Mouse (Mus musculus) heart, embryonic 14.5 days (tissue): ENCODE measurements around the gene Fzr1. TPM values are rescaled to one million over a fixed set of nuclear protein-coding genes. Genes with fewer than 3 reads are reported as not detected.

Source experiments
- ATAC-seq: fragments of 200-750 bp; cut with Nextera tagmentation; 2 replicates; pipeline ENCODE4 v1.8.0; 2017; ENCODE audit warnings: low read depth, moderate TSS enrichment; ENCODE audit not compliant: insufficient number of reproducible peaks, insufficient read depth, low FRiP score
- H3K27ac ChIP-seq, 2 experiments: fragments of 200-500 bp in 1 of 2; fragments of 300-500 bp in 1 of 2; sonication (generic) in 1 of 2; replicated peaks in 1 of 2; 2 replicates each; pipeline ENCODE4 v1.5.1; 2012 to 2014; ENCODE audit warnings: low read depth in 2 of 2, low read length in 2 of 2, control low read depth in 1 of 2, mild to moderate bottlenecking in 1 of 2, mixed read lengths in 1 of 2; ENCODE audit not compliant: control insufficient read depth in 1 of 2, insufficient read depth in 1 of 2
- H3K27me3 ChIP-seq: fragments of 300-500 bp; sonication (generic); 2 replicates; pipeline ENCODE4 v1.6.1; 2014; ENCODE audit warnings: mild to moderate bottlenecking, low read length, control low read depth; ENCODE audit not compliant: control insufficient read depth, insufficient read depth
- H3K36me3 ChIP-seq: fragments of 300-500 bp; sonication (generic); 2 replicates; pipeline ENCODE4 v1.6.1; 2014; ENCODE audit warnings: mild to moderate bottlenecking, control low read depth, low read length, mixed read lengths; ENCODE audit not compliant: control insufficient read depth, insufficient read depth
- H3K4me1 ChIP-seq, 2 experiments: fragments of 200-500 bp in 1 of 2; fragments of 300-500 bp in 1 of 2; sonication (generic) in 1 of 2; 2 replicates each; pipeline ENCODE4 v1.6.1; 2012 to 2014; ENCODE audit warnings: low read length in 2 of 2, control low read depth in 1 of 2, mixed read lengths in 1 of 2; ENCODE audit not compliant: control insufficient read depth in 2 of 2, insufficient read depth in 2 of 2
- H3K4me2 ChIP-seq: fragments of 300-500 bp; sonication (generic); 2 replicates; pipeline ENCODE4 v1.6.1; 2014; ENCODE audit warnings: mild to moderate bottlenecking, low read length
- H3K4me3 ChIP-seq, 2 experiments: fragments of 200-500 bp in 1 of 2; fragments of 300-500 bp in 1 of 2; sonication (generic) in 1 of 2; 2 replicates each; pipeline ENCODE4 v1.5.1; 2012 to 2014; ENCODE audit warnings: low read length in 2 of 2, mild to moderate bottlenecking in 2 of 2, control low read depth in 1 of 2, low read depth in 1 of 2, moderate library complexity in 1 of 2; ENCODE audit not compliant: control insufficient read depth in 1 of 2, insufficient read depth in 1 of 2
- H3K9ac ChIP-seq: fragments of 300-500 bp; sonication (generic); 2 replicates; pipeline ENCODE4 v1.6.1; 2014; ENCODE audit warnings: mild to moderate bottlenecking, low read length
- H3K9me3 ChIP-seq: fragments of 300-500 bp; sonication (generic); 2 replicates; pipeline ENCODE4 v1.6.1; 2016; ENCODE audit warnings: low read length, control low read depth; ENCODE audit not compliant: control insufficient read depth
- WGBS: fragments of 180-500 bp; shearing (Covaris S2); extraction: QIAGEN DNeasy Blood & Tissue Kit; methylation state at CpG from one replicate; pipeline ENCODE4 v1.1.7; 2014; 5-methylcytosine and 5-hydroxymethylcytosine counted together
- polyA plus RNA-seq: library from polyadenylated mRNA; unstranded; fragments of >200 nt; fragmentation: Nextera tagmentation; extraction: Ambion mirVana; gene quantifications from 2 replicates; pipeline ENCODE4 v1.2.1, GENCODE M21; 2014

The Fzr1 gene
- polyA plus RNA-seq, 1 experiment from 2014 or later, result 64.6 TPM

DNA sequence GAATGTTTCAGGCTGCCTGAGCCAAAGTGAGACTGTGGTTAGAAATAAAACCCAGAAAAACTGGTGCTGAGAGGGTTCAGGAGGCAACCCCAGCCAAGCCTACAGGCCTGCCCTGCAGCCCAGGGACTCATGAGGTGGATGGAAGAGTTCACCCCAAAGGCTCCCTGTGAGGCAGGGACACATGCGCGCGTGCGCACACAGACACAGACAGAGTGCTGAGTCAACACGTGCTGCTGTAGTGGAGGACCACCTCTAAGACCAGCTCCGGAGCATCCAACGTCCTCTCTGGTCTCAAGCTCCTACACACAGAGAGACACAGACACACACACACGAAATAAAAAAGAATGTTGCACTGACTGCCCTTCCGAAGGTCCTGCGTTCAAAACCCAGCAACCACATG lies 3.0 kb downstream of the Fzr1 start:
- Histone ChIP-seq H3K9me3 (no peaks in the 10 kb centered on the region), H3K4me3 (no peak overlapping the region), H3K9ac (no peak overlapping the region), H3K4me2 (no peak overlapping the region), H3K27ac (no peak overlapping the region), H3K27me3 (no peaks in the 10 kb centered on the region), H3K4me1 (peaks cover 13 to 20% of the 10 kb centered on the region in 2 experiments), H3K36me3 (peaks cover 57% of the 10 kb centered on the region)
- 92% methylated on average over 10 of the region's 10 CpGs for WGBS
- no peak for ATAC-seq

DNA sequence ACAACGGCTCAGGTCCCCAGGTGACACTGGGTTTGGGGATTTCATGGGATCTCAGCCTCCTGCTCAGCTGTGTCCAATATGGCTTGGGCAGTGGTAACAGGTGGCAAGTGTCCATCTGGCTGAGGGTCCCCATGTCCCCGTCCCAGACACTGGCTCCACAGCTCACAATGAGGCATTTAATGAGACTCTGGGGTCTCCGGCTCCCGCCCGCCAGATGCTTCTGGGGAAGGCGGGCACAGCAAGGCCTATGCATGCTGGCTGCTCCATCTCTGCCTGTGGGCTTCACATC lies 11.2 kb downstream of the Fzr1 start:
- WGBS, result 88% methylated on average over 6 of the region's 6 CpGs
- peaks cover 60% of the 10 kb centered on the region for H3K36me3 ChIP-seq
- no peak overlapping the region for H3K27ac ChIP-seq
- H3K4me1 ChIP-seq, result peaks cover 29 to 40% of the 10 kb centered on the region in 2 experiments
- H3K4me2 ChIP-seq, result no peak overlapping the region
- H3K9ac ChIP-seq, result no peak overlapping the region
- H3K9me3 ChIP-seq, result no peaks in the 10 kb centered on the region
- no peaks in the 10 kb centered on the region for H3K27me3 ChIP-seq
- no peak for ATAC-seq
- H3K4me3 ChIP-seq, result no peak overlapping the region

DNA sequence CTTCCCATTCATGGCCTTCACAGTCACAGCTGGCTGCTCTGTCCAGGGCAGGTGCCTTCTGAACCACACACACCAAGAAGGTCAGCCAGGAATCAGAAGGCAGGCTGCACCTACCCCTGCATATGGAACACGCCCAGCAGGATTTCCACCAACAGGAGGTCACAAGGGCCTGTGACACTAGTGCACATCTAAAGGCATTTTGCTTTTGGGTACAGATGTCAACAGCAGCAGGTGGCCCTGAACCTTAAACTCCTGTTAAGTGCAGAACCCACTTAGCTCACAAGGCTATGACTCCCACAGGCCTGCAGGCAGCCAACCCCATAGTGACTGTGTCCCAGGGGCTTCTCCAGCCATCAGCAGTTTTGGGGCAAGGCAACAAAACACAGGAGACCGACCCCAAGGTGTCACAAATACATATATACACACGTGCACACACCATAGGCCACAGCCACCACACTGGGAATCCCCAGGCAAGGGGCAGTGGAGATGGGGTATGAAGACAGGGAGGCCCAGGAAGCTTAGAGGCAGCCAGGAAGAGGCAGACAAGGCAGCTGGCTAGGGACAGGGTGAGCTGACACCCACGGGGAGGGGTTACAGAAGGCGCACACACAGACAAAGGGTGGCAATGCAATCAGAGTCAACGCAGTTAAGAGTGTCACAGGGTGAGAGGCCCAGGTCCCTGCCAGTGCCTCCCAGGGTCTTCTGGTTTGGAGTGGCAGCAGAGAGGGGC lies 11.7 kb downstream of the Fzr1 start:
- H3K4me1 ChIP-seq, result peaks cover 29 to 45% of the 10 kb centered on the region in 2 experiments
- H3K9me3 ChIP-seq, result no peaks in the 10 kb centered on the region
- peaks cover 62% of the 10 kb centered on the region for H3K36me3 ChIP-seq
- H3K27me3 ChIP-seq, result no peaks in the 10 kb centered on the region
- H3K4me3 ChIP-seq, result no peak overlapping the region
- peak overlapping the region in 1 of 2 experiments; percentile 7; a peak in 1 of 4 replicates for H3K27ac ChIP-seq
- H3K4me2 ChIP-seq, result no peak overlapping the region
- WGBS, result 73% methylated on average over 6 of the region's 6 CpGs
- no peak overlapping the region for H3K9ac ChIP-seq
- no peak for ATAC-seq

DNA sequence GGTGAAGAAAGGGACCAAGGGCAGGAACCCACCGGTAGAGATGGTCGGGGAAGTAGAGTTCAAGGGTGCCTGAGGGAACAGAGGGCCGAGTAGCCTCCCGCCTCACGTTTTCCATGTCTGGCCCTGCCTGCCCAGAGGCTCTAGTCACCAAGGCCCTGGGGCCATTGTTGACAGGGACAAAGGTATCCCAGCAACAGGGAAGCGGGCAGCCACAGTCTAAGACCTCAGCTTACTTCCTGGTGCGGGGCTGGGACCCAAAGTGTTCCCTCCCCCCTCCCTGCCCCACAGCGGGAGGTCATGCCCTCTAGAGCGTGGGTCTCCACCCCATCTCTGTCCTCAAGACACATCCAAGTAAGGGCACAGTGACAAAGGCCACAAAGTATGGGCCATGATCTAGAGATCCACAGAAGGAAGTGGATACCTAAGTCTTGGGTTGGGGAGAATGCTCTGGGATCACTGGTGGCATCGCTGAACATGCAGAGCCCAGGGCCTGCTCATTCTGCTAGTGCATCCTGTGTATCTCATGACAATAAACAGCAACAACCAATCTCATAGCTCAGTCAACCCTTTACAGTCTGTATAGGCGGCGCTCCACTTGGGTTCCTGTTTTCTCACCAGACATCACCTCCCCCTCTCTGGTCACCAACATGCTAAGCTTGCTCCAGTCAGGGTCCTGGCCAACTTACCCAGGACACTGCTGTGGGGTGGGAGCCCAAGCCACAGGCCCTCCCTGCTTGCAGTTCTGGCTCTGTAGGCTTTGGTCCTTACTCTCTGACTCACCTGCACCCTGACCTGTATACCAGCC lies 12.4 kb downstream of the Fzr1 start, which contains the start of gene 4930404N11Rik:
Gene 4930404N11Rik (minus strand): TSS at position 145 of the 805 bp plus-strand sequence.
- H3K27ac ChIP-seq, result peak within 1 kb of the TSS in 1 of 2 experiments; percentile 48; a peak in 2 of 4 replicates
- H3K9ac ChIP-seq, result peak within 1 kb of the TSS; percentile 73
- peaks cover 61% of the 10 kb centered on the region for H3K36me3 ChIP-seq
- H3K4me2 ChIP-seq, result peak within 1 kb of the TSS; percentile 69
- WGBS, result 29% methylated on average over 12 of the region's 12 CpGs
- peak within 1 kb of the TSS; percentile 35 to 40; a peak in 3 of 4 replicates for H3K4me3 ChIP-seq
- H3K4me1 ChIP-seq, result peaks cover 29 to 52% of the 10 kb centered on the region in 2 experiments
- ATAC-seq, result no peak
- H3K9me3 ChIP-seq, result no peaks in the 10 kb centered on the region
- no peaks in the 10 kb centered on the region for H3K27me3 ChIP-seq

DNA sequence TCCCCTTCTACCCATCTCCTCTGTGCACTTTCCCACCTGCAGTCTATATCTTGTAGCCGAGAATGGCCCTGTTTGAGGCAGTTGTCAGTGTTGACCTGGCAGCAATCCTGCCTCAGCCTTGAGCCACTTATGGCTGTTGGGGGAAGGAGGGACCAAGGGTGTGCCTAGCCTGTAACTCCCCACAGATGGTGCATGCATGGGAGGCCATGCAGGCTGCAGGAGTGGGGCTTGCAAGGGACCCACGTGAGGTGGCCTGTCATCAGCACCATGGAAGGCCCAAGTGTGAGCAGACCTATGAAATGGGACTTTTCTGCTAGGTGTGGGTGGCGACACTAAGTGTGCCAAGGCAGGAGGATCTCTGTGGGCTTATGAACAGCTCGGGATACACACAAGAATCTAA lies 13.2 kb downstream of the Fzr1 start:
- ATAC-seq, result no peak
- peak overlapping the region; percentile 69 for H3K4me2 ChIP-seq
- 0 out of 4 replicates have a peak overlapping the region, but pooled peaks of 1 of the 2 experiments have one; percentile 35 for H3K4me3 ChIP-seq
- H3K27me3 ChIP-seq, result no peaks in the 10 kb centered on the region
- peaks cover 29 to 60% of the 10 kb centered on the region in 2 experiments for H3K4me1 ChIP-seq
- H3K9me3 ChIP-seq, result no peaks in the 10 kb centered on the region
- no peak overlapping the region; a peak in 1 of 4 replicates for H3K27ac ChIP-seq
- no peak overlapping the region for H3K9ac ChIP-seq
- H3K36me3 ChIP-seq, result peaks cover 58% of the 10 kb centered on the region
- 39% methylated on average over 4 of the region's 4 CpGs for WGBS

DNA sequence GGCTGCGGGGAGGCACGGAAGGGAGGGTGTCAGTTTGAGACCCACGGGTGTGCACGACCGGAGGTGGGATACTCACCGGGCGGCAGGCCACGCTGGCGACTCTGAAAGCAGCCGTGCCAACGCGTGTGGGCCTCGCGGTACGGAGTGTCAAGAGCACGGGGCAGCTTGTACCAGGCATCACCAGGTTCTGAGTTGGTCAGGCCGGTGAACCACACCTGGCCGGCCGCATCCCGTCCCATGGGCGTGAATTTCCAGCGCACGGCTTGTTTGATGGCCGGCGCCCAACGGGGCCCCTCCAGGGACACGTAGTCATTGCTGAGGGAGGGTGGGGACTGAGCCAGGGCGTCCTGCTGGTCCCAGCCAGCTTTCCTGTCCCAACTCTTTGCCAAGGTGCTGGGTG lies 13.7 kb downstream of the Fzr1 start:
- Histone ChIP-seq H3K9me3 (no peaks in the 10 kb centered on the region), H3K4me2 (peak overlapping the region; percentile 69), H3K27ac (0 out of 4 replicates have a peak overlapping the region, but pooled peaks of 1 of the 2 experiments have one; percentile 22), H3K4me1 (peaks cover 29 to 63% of the 10 kb centered on the region in 2 experiments), H3K9ac (peak overlapping the region; percentile 73), H3K36me3 (peaks cover 55% of the 10 kb centered on the region), H3K27me3 (no peaks in the 10 kb centered on the region), H3K4me3 (peak overlapping the region; percentile 35 to 40)
- 6% methylated on average over 28 of the region's 28 CpGs for WGBS
- no peak for ATAC-seq

DNA sequence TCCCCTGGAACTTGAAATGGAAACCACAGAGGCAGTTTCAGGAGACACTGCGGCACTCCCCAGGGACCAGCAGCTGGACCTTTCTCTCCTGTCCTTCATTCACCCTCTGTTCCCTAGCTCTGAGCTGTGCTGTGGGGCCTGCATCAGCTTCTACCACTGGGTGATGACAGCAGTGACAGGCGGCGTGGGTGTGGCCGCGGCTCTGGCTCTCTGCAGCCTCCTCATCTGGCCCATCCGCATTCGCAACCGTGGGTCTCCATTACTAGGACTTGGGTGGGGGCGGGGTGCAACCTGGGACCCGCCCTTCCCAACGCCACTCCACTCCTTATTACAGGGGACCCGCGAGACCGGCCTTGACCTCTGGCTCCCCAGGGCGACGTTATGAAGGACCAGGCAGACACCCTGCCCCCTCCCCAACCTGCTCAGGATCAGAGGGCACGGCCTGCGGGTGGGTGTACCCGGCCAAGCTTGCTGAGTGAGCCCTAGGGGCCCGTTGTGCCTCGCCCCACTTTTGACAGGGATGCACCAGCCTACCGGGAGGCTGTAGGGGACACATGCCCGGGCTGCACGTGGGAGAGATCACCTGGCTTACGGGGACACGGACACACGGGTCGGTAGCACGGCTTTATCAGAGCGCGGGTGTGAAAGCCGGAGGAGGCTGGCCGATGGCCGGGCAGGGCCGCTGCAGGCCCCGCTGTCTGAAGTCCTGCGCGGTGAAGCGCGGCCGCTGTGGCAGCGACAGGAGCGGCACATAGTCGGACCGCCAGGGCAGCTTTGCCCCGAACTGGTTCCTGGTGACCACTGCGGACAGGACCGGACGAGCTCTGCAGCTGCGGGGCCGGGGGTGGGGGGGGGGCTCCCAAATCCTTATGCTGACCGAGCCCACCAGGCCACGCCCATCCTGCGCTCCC lies 14.6 kb downstream of the Fzr1 start:
- WGBS, result 3% methylated on average over 54 of the region's 54 CpGs
- peak overlapping the region; percentile 69 for H3K4me2 ChIP-seq
- H3K27me3 ChIP-seq, result no peaks in the 10 kb centered on the region
- H3K4me3 ChIP-seq, result peak overlapping the region; percentile 35 to 40
- H3K4me1 ChIP-seq, result peaks cover 31 to 71% of the 10 kb centered on the region in 2 experiments
- peak overlapping the region; percentile 88 to 96 for H3K27ac ChIP-seq
- peaks cover 46% of the 10 kb centered on the region for H3K36me3 ChIP-seq
- no peaks in the 10 kb centered on the region for H3K9me3 ChIP-seq
- ATAC-seq, result peak; percentile 63
- peak overlapping the region; percentile 73 for H3K9ac ChIP-seq
